Mouse (Mus musculus): ENCODE measurements around the gene Gm28171. TPM values are rescaled to one million over a fixed set of nuclear protein-coding genes. Genes with fewer than 3 reads are reported as not detected.
"Not testable (repeated sequence)": the region's sequence is repeated elsewhere in the genome, so short reads cannot be mapped to it uniquely, and the experiment has no call there.

Gm28171 gene
- polyA plus RNA-seq (2016; fragmentation: Nextera tagmentation; extraction: Ambion mirVana): not detected in 2 replicates

GRCm38 (mm10) chrY:5793095-5793494 is at the start of gene Gm28171:
Gm28171 (plus strand) TSS chrY:5793395.
- not testable (repeated sequence) for H3K27ac ChIP-seq (replicated peaks); H3K36me3 ChIP-seq (replicated peaks); H3K4me1 ChIP-seq; H3K27me3 ChIP-seq (replicated peaks; ENCODE audit: low read depth, poor library complexity, severe bottlenecking); DNase-seq (ENCODE audit: low spot score); H3K4me3 ChIP-seq; H3K9me3 ChIP-seq
- 50% methylated on average over 1 of the region's 1 CpGs for WGBS

Other genes starting within 250 kb of the Gm28171 start
- gene Gm21854, start 136.4 kb upstream of the Gm28171 start, polyA plus RNA-seq (2016; fragmentation: Nextera tagmentation; extraction: Ambion mirVana): not detected in 2 replicates
- gene Gm20914, start 67.4 kb upstream of the Gm28171 start, polyA plus RNA-seq (2016; fragmentation: Nextera tagmentation; extraction: Ambion mirVana): not detected in 2 replicates
- gene Gm21778, start 149.1 kb downstream of the Gm28171 start, polyA plus RNA-seq (2016; fragmentation: Nextera tagmentation; extraction: Ambion mirVana): not detected in 2 replicates